Mouse (Mus musculus) erythroid progenitor cell, adult 5-6 weeks (primary cell): ENCODE results near the gene Dmrtc1c1. TPM values are rescaled to one million over a fixed set of nuclear protein-coding genes. Genes with fewer than 3 reads are reported as not detected.
"Not testable (repeated sequence)": the region's sequence is repeated elsewhere in the genome, so short reads cannot be mapped to it uniquely, and the experiment has no call there.

Experiments used
- ATAC-seq: replicated peaks from 2 replicates; pipeline ENCODE4 v1.8.0; 2016; ENCODE audit warnings: moderate number of reproducible peaks, mild to moderate bottlenecking, moderate TSS enrichment, inconsistent platforms; ENCODE audit not compliant: poor library complexity, low FRiP score, severe bottlenecking
- total RNA-seq, 2 experiments: library from RNA; stranded (forward) in 1 of 2; stranded (reverse) in 1 of 2; fragments of 150-400 nt in 1 of 2; fragments of 186-747, 209-891 nt in 1 of 2; gene quantifications; 2 replicates each; pipeline versions ENCODE4 v1.2.3 to v1.2.4; 2015 to 2017; ENCODE audit warnings: low replicate concordance in 2 of 2

The Dmrtc1c1 gene
- not detected in 2 replicates for total RNA-seq (2015; ENCODE audit: low replicate concordance)
- not detected in 2 replicates for total RNA-seq (2017; ENCODE audit: low replicate concordance)

GRCm38 (mm10) chrX:102802663-102803062, at the start of gene Dmrtc1c1:
TSS of gene Dmrtc1c1 (plus strand) at chrX:102802963.
- not testable (repeated sequence) for ATAC-seq

- ATAC-seq = no peak
These were observed 36.9 kb upstream of the Dmrtc1c1 start for GRCm38 (mm10) chrX:102765878-102766277.

GRCm38 (mm10) chrX:102812311-102812710, 9.5 kb downstream of the Dmrtc1c1 start:
- no peak for ATAC-seq

DNA sequence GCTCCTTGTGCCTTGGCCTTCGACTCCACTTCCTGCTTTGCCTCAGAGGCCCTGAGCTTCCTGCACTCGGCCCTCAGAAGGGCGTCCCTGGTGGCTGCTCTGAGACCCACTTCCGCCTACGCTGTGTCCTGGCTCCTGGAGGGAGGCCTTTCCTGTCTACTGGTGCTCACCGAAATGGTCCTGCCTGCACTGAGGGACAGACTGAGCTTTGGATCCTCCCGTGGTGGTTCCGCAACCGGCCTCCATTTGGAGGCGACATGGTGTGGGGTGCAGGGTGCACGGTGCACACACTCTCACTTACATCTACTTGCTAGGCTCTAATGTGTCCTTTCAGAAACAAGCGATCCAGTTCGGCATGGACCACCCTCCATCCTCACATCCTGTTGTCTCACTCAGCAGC, 51.8 kb downstream of the Dmrtc1c1 start, which contains the start of gene Dmrtc1c2:
TSS of gene Dmrtc1c2 (minus strand) at position 101 of the 400 bp plus-strand sequence.
- ATAC-seq = not testable (repeated sequence)

Other genes starting within 250 kb of the Dmrtc1c1 start
- gene Phka1, start 158.7 kb upstream of the Dmrtc1c1 start, total RNA-seq (2015; ENCODE audit: low replicate concordance) = 1.4 and 1.7 TPM in 2 replicates
- gene Phka1, start 158.7 kb upstream of the Dmrtc1c1 start, total RNA-seq (2017; ENCODE audit: low replicate concordance) = 0.53 and 1.9 TPM in 2 replicates
- not detected in 2 replicates for gene Gm3880, start 116.0 kb upstream of the Dmrtc1c1 start, total RNA-seq (2015; ENCODE audit: low replicate concordance)
- gene Gm3880, start 116.0 kb upstream of the Dmrtc1c1 start, total RNA-seq (2017; ENCODE audit: low replicate concordance) = not detected in 2 replicates
- gene Gm9112, start 95.3 kb upstream of the Dmrtc1c1 start, total RNA-seq (2015; ENCODE audit: low replicate concordance) = not detected in 2 replicates
- not detected in 2 replicates for gene Gm9112, start 95.3 kb upstream of the Dmrtc1c1 start, total RNA-seq (2017; ENCODE audit: low replicate concordance)
- not detected in 2 replicates for gene Dmrtc1b, start 95.1 kb upstream of the Dmrtc1c1 start, total RNA-seq (2015; ENCODE audit: low replicate concordance)
- not detected in 2 replicates for gene Dmrtc1b, start 95.1 kb upstream of the Dmrtc1c1 start, total RNA-seq (2017; ENCODE audit: low replicate concordance)
- not detected in 2 replicates for gene Dmrtc1c2, start 51.7 kb downstream of the Dmrtc1c1 start, total RNA-seq (2015; ENCODE audit: low replicate concordance)
- not detected in 2 replicates for gene Dmrtc1c2, start 51.7 kb downstream of the Dmrtc1c1 start, total RNA-seq (2017; ENCODE audit: low replicate concordance)
- gene 1700031F05Rik, start 65.0 kb downstream of the Dmrtc1c1 start, total RNA-seq (2015; ENCODE audit: low replicate concordance) = not detected in 2 replicates
- gene 1700031F05Rik, start 65.0 kb downstream of the Dmrtc1c1 start, total RNA-seq (2017; ENCODE audit: low replicate concordance) = not detected in 2 replicates
- not detected in 2 replicates for gene Dmrtc1a, start 105.7 kb downstream of the Dmrtc1c1 start, total RNA-seq (2015; ENCODE audit: low replicate concordance)
- not detected in 2 replicates for gene Dmrtc1a, start 105.7 kb downstream of the Dmrtc1c1 start, total RNA-seq (2017; ENCODE audit: low replicate concordance)
- not detected in 2 replicates for gene 1700011M02Rik, start 105.9 kb downstream of the Dmrtc1c1 start, total RNA-seq (2015; ENCODE audit: low replicate concordance)
- not detected in 2 replicates for gene 1700011M02Rik, start 105.9 kb downstream of the Dmrtc1c1 start, total RNA-seq (2017; ENCODE audit: low replicate concordance)
- gene 1700018G05Rik, start 125.4 kb downstream of the Dmrtc1c1 start, total RNA-seq (2015; ENCODE audit: low replicate concordance) = not detected in 2 replicates
- gene 1700018G05Rik, start 125.4 kb downstream of the Dmrtc1c1 start, total RNA-seq (2017; ENCODE audit: low replicate concordance) = not detected in 2 replicates